Mouse (Mus musculus) adrenal gland (tissue): ENCODE data around the gene Pagr1a.

Source experiments
- intact Hi-C: fragments of 180-260 bp; cut with DNase I; formaldehyde crosslinking; loops from one replicate; pipeline ENCODE4 v1.15.1; 2025

Pagr1a gene

GRCm38 (mm10) chr7:127007313-127008024 lies 9.7 kb downstream of the Pagr1a start:
- intact Hi-C loops, result no loop called here

GRCm38 (mm10) chr7:127004122-127004875 lies 12.9 kb downstream of the Pagr1a start:
- intact Hi-C loops, result no loop called here

- intact Hi-C loops, result no loop called here
Observed at GRCm38 (mm10) chr7:127003620-127004019, 13.5 kb downstream of the Pagr1a start.

GRCm38 (mm10) chr7:126999568-126999967 lies 17.6 kb downstream of the Pagr1a start:
- intact Hi-C loops, result no loop called here

- intact Hi-C loops, result no loop called here
Observed at GRCm38 (mm10) chr7:126996449-126996848, 20.7 kb downstream of the Pagr1a start.

- intact Hi-C loops, result no loop called here
Observed at GRCm38 (mm10) chr7:126988816-126989215, 28.3 kb downstream of the Pagr1a start.

GRCm38 (mm10) chr7:126986319-126986718 lies 30.8 kb downstream of the Pagr1a start:
- intact Hi-C loops, result no loop called here

GRCm38 (mm10) chr7:126984667-126985444 lies 32.3 kb downstream of the Pagr1a start:
- intact Hi-C loops, result no loop called here

GRCm38 (mm10) chr7:126983113-126983512 lies 34.0 kb downstream of the Pagr1a start:
- intact Hi-C loops, result no loop called here

GRCm38 (mm10) chr7:126982054-126982453 lies 35.1 kb downstream of the Pagr1a start:
- intact Hi-C loops, result no loop called here

- intact Hi-C loops, result no loop called here
Observed at GRCm38 (mm10) chr7:126981601-126982000, 35.6 kb downstream of the Pagr1a start.

- intact Hi-C loops, result loop anchor here (5.0 kb wide), 1 partner anchor 33 kb away; the partner anchor contains the start of gene Mvp
Observed at GRCm38 (mm10) chr7:126978841-126979240, 38.3 kb downstream of the Pagr1a start.

- intact Hi-C loops, result loop anchor here (5.0 kb wide), 1 partner anchor 35 kb away; the partner anchor contains the start of gene Mvp
Observed at GRCm38 (mm10) chr7:126976878-126977459, 40.2 kb downstream of the Pagr1a start.

- intact Hi-C loops, result loop anchor here (5.0 kb wide), 1 partner anchor 36 kb away; the partner anchor contains the start of gene Mvp
Observed at GRCm38 (mm10) chr7:126975950-126976866, 40.9 kb downstream of the Pagr1a start, which contains the start of gene Cdiptos. TSS of gene Cdiptos (minus strand) at chr7:126976098.

- intact Hi-C loops, result loop anchor here (5.0 kb wide), 1 partner anchor 37 kb away; the partner anchor contains the start of gene Mvp
Observed at GRCm38 (mm10) chr7:126975893-126975949, 41.4 kb downstream of the Pagr1a start, which contains the start of gene Cdipt. TSS of gene Cdipt (plus strand) at chr7:126975914.

- intact Hi-C loops, result loop anchor here (5.0 kb wide), 1 partner anchor 37 kb away; the partner anchor contains the start of gene Mvp
Observed at GRCm38 (mm10) chr7:126975493-126975892, 41.7 kb downstream of the Pagr1a start.

GRCm38 (mm10) chr7:126967361-126967760 lies 49.8 kb downstream of the Pagr1a start:
- intact Hi-C loops, result no loop called here

GRCm38 (mm10) chr7:126965568-126965967 lies 51.6 kb downstream of the Pagr1a start:
- intact Hi-C loops, result no loop called here
